Mouse (Mus musculus) bone marrow, adult 2 months (tissue): Measurements from ENCODE around the gene Dbn1.

Experiments
- CTCF ChIP-seq: fragments of 200-500 bp; IDR thresholded peaks from 2 replicates; pipeline ENCODE4 v1.5.1; 2011; ENCODE audit warnings: low read length, control low read depth; ENCODE audit not compliant: control insufficient read depth, insufficient read depth
- POLR2A ChIP-seq: fragments of 200-500 bp; IDR thresholded peaks from 2 replicates; pipeline ENCODE4 v1.6.1; 2011; ENCODE audit warnings: low read depth, mild to moderate bottlenecking, control low read depth, low read length, borderline replicate concordance; ENCODE audit not compliant: control insufficient read depth

DNA sequence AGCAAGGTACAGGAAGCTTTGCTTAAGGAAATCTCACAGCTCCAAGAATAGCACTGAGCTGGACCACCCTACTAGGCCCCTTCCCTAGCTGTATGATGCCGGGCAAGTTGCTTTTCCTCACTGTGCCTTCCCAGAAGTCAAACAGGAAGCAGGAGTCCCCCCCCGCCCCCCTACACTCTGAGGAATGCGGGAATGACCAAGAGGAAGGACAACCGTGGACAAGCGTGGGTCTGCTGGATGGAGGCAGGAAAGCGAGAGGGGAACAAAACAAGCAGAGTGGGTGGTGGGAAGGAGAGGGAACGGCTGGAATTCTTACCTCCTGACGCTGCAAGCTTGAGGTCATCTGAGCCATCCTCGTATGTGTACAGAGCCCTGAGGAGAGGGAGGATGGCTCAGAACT lies 4.8 kb downstream of the Dbn1 start:
- TF ChIP-seq CTCF (no peak), POLR2A (no peak)
